Mouse (Mus musculus): ENCODE data around the gene Taldo1. TPM values are rescaled to one million over a fixed set of nuclear protein-coding genes. Genes with fewer than 3 reads are reported as not detected.

The Taldo1 gene
- total RNA-seq (2021) = 100 to 1,000 TPM; 119 to 121 TPM

GRCm38 (mm10) chr7:141391625-141392551 lies at the start of gene Taldo1:
Taldo1 (plus strand) TSS chr7:141392199.
- DNase-seq = peak; percentile 95 to 96

DNA sequence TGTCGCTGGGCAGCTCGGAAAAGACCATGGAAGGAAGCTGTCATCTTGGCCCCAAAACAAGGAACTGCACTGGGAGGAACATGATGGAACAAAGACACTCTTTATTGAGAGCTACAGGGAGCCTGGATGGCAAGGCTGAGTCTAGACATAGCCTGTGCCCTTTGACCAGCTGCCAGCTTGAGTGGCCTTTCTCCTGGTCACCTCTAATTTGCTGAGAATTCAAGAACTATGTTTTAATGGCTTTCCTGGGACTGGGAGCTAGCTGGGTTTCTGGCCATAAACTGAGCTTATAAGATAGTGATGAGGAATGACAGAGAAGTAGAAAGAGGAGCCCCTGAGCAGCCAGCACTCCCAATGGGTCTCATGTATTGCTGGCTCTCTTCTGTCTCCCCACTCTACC lies 48.8 kb upstream of the Taldo1 start:
- DNase-seq = no peak

DNA sequence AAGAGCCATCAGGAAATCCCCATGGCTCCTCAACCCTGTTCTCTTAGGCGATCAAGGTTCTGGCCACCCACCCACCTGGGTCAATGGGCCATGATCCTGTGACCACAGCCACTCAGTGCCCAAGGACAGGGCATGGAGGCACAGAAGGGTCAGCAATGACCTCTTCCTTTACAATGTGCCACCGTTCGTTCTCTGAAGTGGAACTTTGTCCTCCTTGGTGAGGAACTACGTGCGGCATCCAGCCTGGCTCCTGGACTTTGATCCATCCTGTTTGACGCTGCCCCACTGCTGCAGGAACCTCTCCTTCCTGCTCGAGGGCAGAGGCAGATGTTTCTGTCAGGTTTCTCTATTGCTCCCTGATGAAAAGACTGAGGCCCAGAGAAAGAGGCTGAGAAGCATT lies 48.3 kb upstream of the Taldo1 start:
- no peak for DNase-seq

GRCm38 (mm10) chr7:141344787-141345186 lies 47.2 kb upstream of the Taldo1 start:
- DNase-seq = no peak

- DNase-seq = no peak
Measured at GRCm38 (mm10) chr7:141351061-141351460, 40.9 kb upstream of the Taldo1 start.

DNA sequence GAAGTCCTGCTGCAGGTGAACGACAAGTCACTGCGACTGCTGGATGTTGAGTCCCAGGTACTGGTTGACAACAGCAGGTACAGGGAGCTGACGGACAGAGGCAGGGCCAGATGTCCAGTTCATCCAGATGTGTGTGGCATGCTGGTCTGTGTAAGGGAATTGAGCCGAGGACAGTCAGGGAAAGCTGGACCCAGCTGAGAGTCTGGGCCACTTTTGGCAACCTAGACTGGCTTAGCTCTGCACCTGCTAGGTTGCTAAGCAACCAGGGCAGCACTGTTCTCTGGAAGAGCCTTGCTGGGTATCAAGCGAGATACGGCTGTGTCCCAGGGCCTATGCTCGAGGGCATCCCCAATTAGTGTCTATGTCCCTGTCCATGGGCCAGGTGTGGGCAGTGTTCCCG lies 36.9 kb upstream of the Taldo1 start:
- DNase-seq = no peak

DNA sequence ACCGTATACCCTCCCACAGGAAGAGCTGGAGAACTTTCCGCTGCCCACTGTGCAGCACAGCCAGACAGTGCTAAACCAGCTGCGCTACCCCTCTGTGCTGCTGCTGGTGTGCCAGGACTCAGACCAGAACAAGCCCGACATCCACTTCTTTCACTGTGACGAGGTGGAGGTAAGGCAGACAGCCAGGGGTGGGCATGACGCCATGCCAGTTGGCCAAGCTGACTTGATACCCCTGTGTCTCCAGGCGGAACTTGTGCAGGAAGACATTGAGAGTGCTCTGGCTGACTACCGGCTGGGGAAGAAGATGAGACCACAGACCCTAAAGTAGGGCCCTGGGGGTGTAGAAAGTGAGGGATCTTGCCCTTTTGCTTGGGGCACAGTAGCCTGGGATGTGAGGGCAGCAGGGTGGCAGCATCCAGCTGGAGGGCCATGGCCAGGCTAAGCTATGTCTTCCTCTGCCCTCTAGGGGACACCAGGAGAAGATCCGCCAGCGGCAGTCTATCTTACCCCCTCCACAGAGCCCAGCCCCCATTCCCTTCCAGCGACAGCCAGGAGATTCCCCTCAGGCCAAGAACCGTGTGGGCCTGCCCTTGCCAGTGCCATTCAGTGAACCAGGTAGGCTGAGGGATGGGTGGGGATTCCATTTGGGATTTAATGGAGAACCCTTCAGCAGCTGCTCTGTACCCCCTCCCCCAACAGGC lies 36.2 kb upstream of the Taldo1 start:
- peak; percentile 26 to 28 for DNase-seq

- DNase-seq = peak in 1 of 2 experiments; percentile 46
Measured at GRCm38 (mm10) chr7:141356971-141357370, 35.0 kb upstream of the Taldo1 start.

GRCm38 (mm10) chr7:141361510-141361909 lies 30.5 kb upstream of the Taldo1 start:
- no peak for DNase-seq

DNA sequence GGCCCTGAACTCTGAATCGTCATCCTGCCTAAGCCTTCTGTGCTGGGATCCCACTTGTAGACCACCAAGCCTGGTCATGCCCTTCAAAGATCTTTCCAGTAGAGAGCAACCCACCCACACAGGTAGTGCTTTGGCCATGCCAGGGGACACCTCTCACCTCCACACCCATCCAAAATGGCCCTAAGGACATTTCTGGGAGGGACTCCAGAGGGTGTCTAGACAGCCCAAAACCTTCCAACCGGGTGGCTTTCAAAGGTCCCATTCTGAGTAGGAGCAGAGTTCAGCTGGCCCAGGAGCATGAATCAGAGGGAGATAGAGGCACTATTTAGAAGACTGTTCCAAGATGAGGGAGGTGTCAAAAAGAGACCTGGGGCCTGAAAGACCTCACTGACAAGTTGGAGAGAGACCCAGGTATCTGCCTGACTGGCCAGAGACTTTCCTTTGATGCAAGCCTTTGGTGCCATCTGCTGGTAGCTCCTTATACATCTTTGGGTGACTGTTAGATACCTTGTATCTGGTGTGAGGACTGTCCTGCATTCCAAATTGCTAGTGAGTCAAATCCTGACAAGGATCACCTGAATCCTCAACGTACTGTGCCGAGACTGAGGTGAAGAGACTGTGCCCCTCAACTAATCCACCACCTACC lies 28.8 kb upstream of the Taldo1 start:
- peak; percentile 62 to 72 for DNase-seq

GRCm38 (mm10) chr7:141363752-141364125 lies 28.3 kb upstream of the Taldo1 start:
- no peak for DNase-seq

- DNase-seq = no peak
Measured at GRCm38 (mm10) chr7:141364349-141365048, 27.5 kb upstream of the Taldo1 start.

DNA sequence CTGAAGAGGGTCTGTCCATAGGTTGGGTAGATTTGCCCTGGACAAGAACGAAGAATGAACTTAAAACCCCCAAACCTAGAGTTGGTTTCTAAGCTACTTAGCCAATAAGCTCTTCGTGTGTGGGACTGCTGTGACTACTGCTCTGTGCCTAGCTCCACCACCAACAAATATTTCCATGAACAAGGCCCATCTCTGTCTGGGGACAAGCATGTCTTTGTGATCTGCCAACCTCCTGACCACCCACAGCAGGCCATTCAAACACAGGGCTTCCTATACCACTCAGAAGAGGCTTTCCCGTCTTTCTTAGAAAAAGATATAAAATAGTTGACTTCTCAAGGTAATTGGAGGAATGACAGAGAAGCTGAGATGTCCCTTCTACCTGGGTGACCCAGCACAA lies 27.0 kb upstream of the Taldo1 start:
- no peak for DNase-seq

DNA sequence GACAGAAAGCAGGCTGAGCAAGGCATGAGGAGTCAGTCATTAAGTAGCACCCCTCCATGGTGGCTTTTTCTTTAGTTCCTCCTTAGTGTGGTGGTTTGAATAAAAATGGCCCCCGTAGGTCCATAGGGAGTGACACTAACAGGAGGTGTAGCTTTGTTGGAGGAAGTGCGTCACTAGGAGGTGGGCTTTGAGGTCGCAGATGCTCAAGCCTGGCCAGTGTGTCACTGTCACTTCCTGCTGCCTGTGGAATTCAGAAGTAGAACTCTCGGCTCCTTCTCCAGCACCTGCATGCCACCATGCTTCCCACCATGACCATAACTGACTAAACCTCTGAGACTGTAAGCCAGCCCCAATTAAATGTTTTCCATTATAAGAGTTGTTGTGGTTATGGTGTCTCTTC lies 24.6 kb upstream of the Taldo1 start:
- DNase-seq = no peak

- no peak for DNase-seq
Measured at GRCm38 (mm10) chr7:141369918-141370317, 22.1 kb upstream of the Taldo1 start.

GRCm38 (mm10) chr7:141371942-141372595 lies 19.9 kb upstream of the Taldo1 start:
- DNase-seq = no peak

DNA sequence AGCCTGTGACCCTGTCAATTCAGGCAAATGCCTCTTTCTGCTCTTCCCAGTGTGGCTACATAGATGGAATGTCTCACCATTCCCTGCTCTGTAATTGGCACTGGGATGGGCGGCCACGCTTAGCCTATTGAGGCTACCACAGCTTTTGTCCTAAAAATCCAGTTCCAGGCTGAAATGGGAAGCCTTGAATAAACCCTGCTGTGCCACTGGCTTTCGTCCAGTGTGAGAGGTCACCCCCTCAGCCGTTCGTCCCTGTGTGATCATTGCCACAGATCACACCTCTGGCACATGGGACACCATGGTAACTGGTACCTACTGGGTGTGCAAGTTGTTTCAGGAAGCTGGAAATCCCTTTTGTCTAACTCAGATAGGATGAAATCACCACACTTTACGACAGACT lies 18.4 kb upstream of the Taldo1 start:
- DNase-seq = no peak

- DNase-seq = no peak
Measured at GRCm38 (mm10) chr7:141374399-141374798, 17.6 kb upstream of the Taldo1 start.

DNA sequence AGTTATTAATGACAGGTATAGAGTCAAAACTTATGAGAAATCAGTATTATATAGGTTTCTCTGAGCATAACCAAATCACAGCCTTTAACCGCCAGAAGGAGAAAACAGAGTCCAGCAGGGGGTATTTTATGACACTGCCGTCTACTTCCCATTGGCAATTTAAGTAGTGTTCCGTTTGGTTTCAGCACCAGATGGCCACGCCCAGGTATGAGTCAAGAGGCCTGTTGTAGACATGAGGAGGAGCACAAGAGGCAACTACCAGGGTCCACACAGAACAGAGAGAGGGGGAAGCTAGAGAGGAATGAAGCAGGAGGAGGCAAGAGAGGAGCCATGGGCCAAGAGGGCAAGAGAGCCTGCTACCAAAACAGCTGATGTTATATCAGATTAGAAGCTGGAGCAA lies 12.4 kb upstream of the Taldo1 start:
- DNase-seq = no peak

DNA sequence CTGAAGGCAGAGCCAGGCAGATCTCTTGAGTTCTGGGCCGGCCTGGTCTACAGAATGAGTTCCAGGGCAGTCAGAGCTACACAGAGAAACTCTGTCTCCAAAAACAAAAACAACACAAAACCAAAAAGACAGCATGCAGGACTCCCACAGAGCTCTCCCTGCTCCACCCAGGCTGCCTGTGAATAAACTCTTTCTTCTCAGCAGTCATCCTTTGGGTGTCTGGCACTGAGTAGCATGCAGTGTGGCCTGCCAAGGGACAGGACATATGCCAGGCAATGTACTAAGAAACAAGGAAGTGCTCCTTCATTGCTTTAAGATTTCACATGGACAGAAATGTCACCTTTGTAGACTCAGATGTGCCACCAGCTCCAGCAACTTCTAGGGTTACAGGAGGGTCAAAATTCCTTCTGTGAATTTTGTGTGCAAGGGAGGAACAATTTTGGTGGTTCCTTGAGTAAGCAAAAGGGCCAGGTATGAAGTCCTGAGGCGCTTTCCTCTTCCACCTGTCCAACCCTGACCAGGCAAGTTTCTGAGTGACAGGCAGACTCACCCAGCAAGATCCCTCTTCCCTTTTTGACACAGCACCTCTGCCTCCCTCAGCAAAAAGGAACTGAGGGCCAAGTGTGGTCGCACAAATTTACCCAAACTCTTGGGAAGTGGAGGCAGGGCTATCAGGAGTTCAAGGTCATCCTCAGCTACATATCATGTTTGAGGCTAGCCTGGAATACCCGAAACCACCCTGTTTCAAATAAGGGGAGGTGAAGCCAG lies 10.7 kb upstream of the Taldo1 start:
- no peak for DNase-seq

- DNase-seq = no peak
Measured at GRCm38 (mm10) chr7:141387807-141388486, 4.1 kb upstream of the Taldo1 start.

Measured in layer of hippocampus, postnatal 36 days (tissue).